Mouse (Mus musculus) liver, adult 2 months (tissue): Measurements from ENCODE around the gene Kctd12b.
"Not testable (repeated sequence)": the region's sequence is repeated elsewhere in the genome, so short reads cannot be mapped to it uniquely, and the experiment has no call there.

Experiments
- CTCF ChIP-seq: fragments of 200-500 bp; IDR thresholded peaks from 2 replicates; pipeline ENCODE4 v1.5.1; 2011; ENCODE audit warnings: low read depth, low read length, control low read depth
- POLR2A ChIP-seq: fragments of 200-500 bp; IDR thresholded peaks from 2 replicates; pipeline ENCODE4 v1.6.1; 2011; ENCODE audit warnings: low read length, control low read depth; ENCODE audit not compliant: insufficient read depth; ENCODE audit errors: extremely low read depth

- TF ChIP-seq CTCF, POLR2A: not testable (repeated sequence)
Observed at GRCm38 (mm10) chrX:153668233-153668632, 28.0 kb downstream of the Kctd12b start.
